Mouse (Mus musculus) embryonic stem cell, embryonic (primary cell): ENCODE data around the gene Kyat1.

Source experiments
- CTCF ChIA-PET, 4 experiments: fragments of 300-600 bp in 2 of 4; fragments of 350-600 bp in 2 of 4; sonication (Branson Sonifier 250); formaldehyde crosslinking; loops; one replicate each; lab custom pipeline; 2022; ENCODE audit warnings: inconsistent platforms in 2 of 4; lab: Charles Lee
- POLR2A ChIA-PET, 4 experiments: fragments of 300-600 bp in 2 of 4; fragments of 350-600 bp in 2 of 4; sonication (Branson Sonifier 250); formaldehyde crosslinking; loops; one replicate each; lab custom pipeline; 2022; ENCODE audit warnings: antibody characterized with exemption in 4 of 4, inconsistent platforms in 1 of 4; lab: Charles Lee

Kyat1 gene

DNA sequence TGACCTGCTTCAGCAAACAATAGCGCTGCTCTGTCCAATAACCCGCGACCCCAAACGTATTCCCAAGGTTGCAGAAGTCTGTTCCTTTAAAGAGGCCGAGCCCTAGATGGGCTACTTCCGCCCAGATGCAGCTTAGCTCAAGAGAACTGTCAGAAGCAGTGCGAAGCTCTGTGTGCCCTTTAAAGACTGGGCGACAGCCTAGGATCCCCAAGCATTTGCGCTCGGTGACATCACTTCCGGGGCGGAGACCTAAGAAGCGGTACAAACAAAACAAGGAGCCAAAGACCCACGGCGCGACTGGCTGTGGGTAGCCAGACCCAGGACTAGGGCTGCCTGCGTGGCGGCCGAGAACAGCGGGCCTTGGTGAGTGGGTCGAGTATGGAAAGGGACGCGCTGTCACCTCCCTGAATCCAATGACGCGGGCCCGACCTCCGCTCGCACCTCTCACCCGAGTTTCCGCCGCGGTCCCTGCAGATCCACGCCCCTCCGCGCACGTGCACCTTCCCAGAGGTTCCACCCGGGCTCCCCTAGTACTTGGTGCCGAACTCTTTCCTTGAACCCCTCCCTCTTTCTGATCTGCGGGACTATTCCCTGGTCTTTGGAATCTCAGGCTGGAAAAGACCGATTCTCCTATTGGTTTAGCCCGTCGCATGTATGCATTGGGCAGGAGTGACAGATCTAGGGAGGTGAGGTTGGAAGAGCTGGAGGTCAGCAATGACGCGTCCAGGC, at the start of gene Kyat1:
Gene Kyat1 (minus strand): TSS at position 219 of the 729 bp plus-strand sequence.
- CTCF ChIA-PET: interaction anchor here (0.5 to 1.6 kb wide), 9 partner anchors 14 to 337 kb away, joined by 3 to 30 read pairs (median 4); partner anchors contain the start of genes Spout1 (in 2 of the 4), Cercam (in 1 of the 4) and Endog (in 1 of the 4)
- POLR2A ChIA-PET: interaction anchor here (0.6 to 4.6 kb wide), 63 partner anchors 7 to 1603 kb away, joined by 3 to 33 read pairs (median 4); partner anchors contain the start of genes Endog (in 3 of the 4), Spout1 (in 3 of the 4), Lrrc8a (in 2 of the 4) and Phyhd1 (in 2 of the 4)

DNA sequence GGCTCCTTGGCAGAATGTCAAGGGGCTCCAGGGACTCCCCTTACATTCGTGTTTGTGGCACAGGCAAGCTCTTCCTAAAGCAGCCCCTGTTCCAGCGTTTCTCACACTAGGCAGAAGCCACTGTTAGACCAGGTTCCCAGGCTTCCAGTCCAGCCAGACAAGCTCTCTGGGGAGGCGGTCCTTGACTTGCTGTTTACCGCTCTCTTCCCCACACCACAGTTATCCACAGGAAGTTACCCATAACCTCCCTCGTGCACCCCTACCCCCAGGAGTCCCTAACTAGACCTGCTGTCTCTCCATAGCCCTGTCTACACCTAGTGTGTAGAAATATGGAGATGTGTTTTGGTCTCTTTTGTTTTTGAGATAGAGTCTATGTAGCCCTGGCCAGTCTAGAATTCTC, 48.2 kb upstream of the Kyat1 start:
- POLR2A ChIA-PET: interaction anchor here in 3 of 4 experiments (0.6 to 7.0 kb wide), 13 partner anchors 10 to 304 kb away, joined by 3 to 85 read pairs (median 3); partner anchors contain the start of genes Gm28035 (in 2 of the 3), Lrrc8a (in 2 of the 3), Phyhd1 (in 2 of the 3) and Tbc1d13 (in 1 of the 3)
- CTCF ChIA-PET: interaction anchor here in 1 of 4 experiments (0.9 to 1.4 kb wide), 2 partner anchors 16 to 51 kb away, joined by 4 to 5 read pairs; partner anchors contain the start of gene Lrrc8a

DNA sequence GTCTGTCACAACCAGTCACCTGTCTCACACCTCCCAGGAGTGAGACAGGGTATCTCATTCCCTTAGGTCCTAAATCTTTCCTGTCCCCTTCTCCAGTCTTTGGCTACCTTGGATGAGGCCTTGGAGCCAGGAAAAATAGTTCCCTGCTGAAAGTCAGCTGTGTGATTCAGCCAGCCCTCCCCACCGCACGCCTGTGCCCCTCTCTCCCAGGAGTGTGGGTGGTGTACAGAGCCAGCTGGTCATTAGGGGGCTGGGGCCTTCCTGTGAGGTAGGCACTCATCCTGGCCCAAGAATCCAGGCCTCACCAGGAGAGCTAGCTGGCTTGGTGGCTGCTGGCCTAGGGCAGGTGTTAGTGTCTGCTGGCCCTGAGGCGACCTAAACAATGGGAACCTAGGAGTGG, 46.9 kb upstream of the Kyat1 start:
- ChIA-PET CTCF (interaction anchor here in 3 of 4 experiments (0.6 to 1.6 kb wide), 5 partner anchors 9 to 117 kb away, joined by 3 to 9 read pairs (median 5); no protein-coding TSS in a partner anchor), POLR2A (interaction anchor here in 3 of 4 experiments (0.6 to 7.0 kb wide), 23 partner anchors 9 to 120 kb away, joined by 3 to 85 read pairs (median 6); partner anchors contain the start of genes Lrrc8a (in 3 of the 3), Gm28035 (in 2 of the 3), Phyhd1 (in 2 of the 3) and Spout1 (in 2 of the 3))

DNA sequence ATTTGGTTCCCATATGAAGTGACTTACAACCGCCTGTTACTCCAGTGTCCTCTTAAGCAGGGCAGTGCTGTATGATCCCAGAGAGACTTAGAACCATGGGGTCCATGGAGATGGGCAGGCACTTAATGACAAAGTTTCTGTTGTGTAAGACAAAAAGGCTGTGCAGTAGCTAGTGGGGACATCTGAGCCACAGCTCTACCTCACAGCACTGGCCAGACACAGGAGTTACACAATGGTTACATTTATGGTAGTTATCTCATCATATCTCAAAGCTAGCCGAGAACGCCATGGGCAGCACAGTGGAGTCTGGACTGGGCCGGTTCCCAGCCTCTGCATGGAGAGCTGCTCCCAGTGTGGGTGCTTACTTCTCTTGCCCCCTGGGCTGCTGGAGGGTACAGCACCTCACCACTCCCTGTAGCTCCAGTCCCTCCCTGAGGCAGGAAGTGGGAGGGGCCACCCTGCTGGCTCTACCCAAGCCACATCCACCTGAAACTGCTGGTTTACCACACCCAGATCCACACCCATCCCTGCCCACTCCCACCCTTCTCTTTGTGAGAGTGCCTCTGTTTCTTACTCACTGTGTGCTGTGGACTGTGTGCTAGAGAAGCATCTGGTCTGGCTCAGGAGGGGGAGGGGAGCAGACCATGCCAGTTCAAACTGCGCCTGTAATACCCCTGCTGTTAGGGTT, 45.9 kb upstream of the Kyat1 start:
- ChIA-PET CTCF (interaction anchor here in 2 of 4 experiments (0.7 to 1.6 kb wide), 5 partner anchors 9 to 174 kb away, joined by 3 to 9 read pairs (median 3); partner anchors contain the start of gene Pkn3 (in 1 of the 2)), POLR2A (interaction anchor here (0.6 to 7.0 kb wide), 33 partner anchors 9 to 425 kb away, joined by 3 to 85 read pairs (median 4); partner anchors contain the start of genes Lrrc8a (in 3 of the 4), Endog (in 2 of the 4), Gm28035 (in 2 of the 4) and Phyhd1 (in 2 of the 4))

DNA sequence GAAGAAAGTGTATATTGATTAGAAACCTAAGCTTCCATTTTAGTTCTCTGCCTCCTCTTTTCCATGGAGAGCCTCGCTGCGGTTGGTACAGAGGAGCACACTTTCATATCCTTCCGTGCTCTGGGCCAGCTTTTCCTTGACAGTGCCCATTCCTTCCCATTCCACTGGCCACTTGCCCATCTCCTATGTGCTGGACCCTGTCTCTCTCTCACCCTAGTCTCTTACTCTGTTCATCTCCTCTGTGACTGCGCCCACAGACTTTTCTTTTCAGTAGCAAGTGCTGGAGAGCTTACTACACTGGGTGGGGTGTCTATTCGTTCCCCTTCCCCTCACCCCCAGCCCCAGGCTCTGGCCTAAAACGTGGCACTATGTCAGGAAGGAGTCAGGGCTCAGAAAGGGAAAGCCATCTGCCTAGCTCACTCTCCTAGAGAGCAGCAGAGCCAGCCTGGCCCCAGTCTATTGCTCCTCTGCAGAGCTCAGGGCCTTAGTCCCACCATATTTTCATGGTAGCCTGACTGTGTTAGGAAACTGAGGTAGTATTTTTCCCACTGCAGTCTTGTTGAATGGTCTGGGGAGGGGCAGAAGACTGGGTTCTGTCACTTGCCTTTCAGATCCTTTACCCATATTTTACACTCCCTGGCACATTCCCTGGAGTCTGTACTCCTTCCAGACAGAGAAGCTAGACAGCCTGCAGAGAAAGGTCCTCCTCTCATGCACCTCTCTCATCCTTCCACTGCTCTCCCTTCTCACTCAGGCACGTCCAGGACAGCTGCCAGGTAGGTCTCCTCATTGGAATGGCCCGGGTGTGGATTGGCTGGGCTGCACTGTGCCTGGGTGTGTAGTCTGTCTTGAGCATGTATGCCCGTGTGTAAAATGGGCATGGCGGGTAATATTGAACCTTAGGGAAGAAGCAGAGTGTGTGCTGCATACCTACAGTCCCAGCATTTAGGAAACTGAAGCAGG, 44.8 kb upstream of the Kyat1 start:
- CTCF ChIA-PET: interaction anchor here in 1 of 4 experiments (0.5 kb wide), 1 partner anchor 458 kb away, joined by 4 read pairs; no protein-coding TSS in a partner anchor
- POLR2A ChIA-PET: interaction anchor here (0.6 to 7.0 kb wide), 14 partner anchors 8 to 426 kb away, joined by 3 to 85 read pairs (median 9); partner anchors contain the start of genes Endog (in 2 of the 4), Gm28035 (in 2 of the 4), Lrrc8a (in 2 of the 4) and Phyhd1 (in 2 of the 4)

DNA sequence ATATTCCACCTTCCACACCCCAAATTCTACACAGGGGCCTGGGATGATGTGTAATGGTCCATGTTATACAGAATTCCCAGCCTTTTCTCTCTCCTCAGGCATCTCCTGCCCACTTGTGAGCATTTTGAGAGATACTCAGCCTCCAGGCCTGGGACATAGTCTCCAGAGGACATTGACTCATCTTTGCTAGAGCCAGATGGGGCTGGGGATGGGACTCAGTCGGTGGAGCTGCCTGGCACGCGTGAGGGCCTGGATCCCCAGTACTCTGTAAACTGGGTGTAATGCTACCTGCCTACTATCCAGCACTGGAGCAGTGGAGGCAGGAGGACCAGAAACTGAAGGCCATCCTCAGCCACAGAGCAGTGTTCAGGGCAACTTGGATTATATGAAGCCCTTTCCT, 43.5 kb upstream of the Kyat1 start:
- POLR2A ChIA-PET: interaction anchor here in 1 of 4 experiments (1.1 to 7.0 kb wide), 2 partner anchors 15 to 39 kb away, joined by 3 to 85 read pairs; partner anchors contain the start of gene Phyhd1
- CTCF ChIA-PET: no interaction called here

DNA sequence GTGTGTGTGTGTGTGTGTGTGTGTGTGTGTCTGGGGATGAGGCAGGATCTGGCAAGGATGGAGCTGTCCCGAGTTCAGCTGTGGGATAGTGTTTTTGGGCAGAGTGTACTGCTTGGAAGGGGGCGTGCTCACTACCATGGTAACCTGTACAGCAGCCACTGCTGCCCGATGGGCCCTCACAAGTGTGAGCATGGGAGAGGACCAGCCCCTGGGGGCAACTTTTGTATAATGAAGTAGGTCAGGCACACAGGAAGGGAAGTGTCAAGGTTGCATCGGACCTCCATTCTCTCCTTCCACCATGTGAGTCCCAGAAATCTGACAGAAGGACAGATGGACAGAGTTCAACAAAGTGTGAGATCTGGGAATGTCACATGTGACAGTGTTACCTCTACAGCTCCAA, 42.0 kb upstream of the Kyat1 start:
- CTCF ChIA-PET: interaction anchor here in 2 of 4 experiments (0.6 to 1.3 kb wide), 2 partner anchors 44 to 629 kb away, joined by 4 read pairs; no protein-coding TSS in a partner anchor

DNA sequence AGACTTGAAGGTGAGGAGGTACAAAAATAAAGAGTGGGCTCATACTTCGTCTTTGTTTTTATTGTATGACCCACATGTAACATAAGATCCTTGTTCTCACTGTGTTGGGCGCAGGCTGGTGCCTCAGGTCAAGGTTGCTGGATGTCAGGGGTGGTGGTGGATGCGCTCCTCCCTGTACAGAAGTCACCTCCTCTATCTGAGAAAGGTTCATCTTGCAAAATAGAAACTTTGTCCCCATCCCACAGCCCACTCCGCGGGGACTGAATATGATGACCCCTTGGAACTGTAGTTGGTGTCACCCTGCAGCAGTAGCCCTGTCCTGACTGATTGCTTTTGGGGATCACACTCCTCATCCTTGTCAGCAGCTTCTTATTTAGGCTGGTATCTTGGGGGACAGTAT, 41.4 kb upstream of the Kyat1 start:
- CTCF ChIA-PET: no interaction called here
- POLR2A ChIA-PET: interaction anchor here in 2 of 4 experiments (0.6 to 1.5 kb wide), 4 partner anchors 9 to 42 kb away, joined by 3 to 5 read pairs (median 4); partner anchors contain the start of gene Kyat1 (in 1 of the 2)

More for the DNA sequence above, 42.0 kb upstream of the Kyat1 start:
- POLR2A ChIA-PET: interaction anchor here in 2 of 4 experiments (0.6 to 1.5 kb wide), 8 partner anchors 7 to 505 kb away, joined by 3 to 5 read pairs (median 3); partner anchors contain the start of genes Endog (in 1 of the 2), Gm28035 (in 1 of the 2) and Kyat1 (in 1 of the 2)

DNA sequence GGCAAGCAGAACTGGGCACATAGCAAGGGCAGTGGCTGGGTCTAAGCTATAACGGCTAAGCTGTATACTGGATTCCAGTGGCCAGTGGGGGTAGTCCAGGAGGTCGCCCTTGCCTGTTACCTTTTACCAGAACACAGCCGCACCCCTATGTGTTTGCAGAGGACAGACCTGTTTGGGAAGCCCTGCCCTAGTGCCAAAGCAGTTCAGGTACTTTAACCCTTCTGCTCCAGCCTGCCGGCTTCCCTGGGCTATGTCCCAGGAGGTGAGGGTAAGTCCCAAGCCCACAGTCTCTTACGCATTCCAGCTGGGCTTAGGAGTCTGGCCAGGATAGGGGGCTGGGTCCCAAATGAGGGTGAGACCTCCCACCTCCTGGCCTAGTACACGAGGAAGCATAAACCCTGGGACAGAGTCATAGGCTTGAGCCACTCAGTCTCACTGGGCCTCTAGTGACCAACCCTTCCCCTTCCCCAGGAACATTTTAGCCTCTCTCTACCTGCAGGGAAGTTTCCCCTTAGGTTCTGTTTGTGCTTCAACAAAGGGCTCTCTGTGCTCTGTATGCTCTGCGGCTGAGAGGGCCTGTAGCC, 39.0 kb upstream of the Kyat1 start:
- POLR2A ChIA-PET: interaction anchor here in 2 of 4 experiments (0.9 to 5.6 kb wide), 17 partner anchors 8 to 184 kb away, joined by 3 to 41 read pairs (median 4); partner anchors contain the start of genes Endog (in 2 of the 2), Kyat1 (in 1 of the 2), Miga2 (in 1 of the 2) and Phyhd1 (in 1 of the 2)
- CTCF ChIA-PET: interaction anchor here in 2 of 4 experiments (1.1 to 1.6 kb wide), 2 partner anchors 27 to 42 kb away, joined by 4 read pairs; no protein-coding TSS in a partner anchor

DNA sequence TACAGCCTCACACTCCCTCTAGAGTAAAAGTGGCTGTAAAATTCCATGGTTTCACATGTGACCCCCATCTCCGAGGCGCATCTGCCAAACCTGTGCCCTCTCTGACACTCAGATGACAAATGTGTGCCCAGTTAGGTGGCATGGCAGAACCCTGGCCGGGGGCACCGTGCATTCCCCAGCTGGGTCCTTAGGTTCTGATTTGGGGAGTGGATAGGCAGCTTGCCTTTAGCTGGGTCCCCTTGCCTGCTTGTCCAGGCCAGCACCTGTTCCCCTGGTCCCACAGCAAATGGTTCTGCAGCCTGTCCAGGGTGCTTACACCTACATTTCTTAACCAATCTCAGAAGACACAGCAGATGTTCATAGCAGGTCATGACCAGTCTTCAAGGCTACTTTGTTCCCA, 37.7 kb upstream of the Kyat1 start:
- CTCF ChIA-PET: interaction anchor here in 2 of 4 experiments (1.6 kb wide), 2 partner anchors 40 to 198 kb away, joined by 4 to 5 read pairs; no protein-coding TSS in a partner anchor

DNA sequence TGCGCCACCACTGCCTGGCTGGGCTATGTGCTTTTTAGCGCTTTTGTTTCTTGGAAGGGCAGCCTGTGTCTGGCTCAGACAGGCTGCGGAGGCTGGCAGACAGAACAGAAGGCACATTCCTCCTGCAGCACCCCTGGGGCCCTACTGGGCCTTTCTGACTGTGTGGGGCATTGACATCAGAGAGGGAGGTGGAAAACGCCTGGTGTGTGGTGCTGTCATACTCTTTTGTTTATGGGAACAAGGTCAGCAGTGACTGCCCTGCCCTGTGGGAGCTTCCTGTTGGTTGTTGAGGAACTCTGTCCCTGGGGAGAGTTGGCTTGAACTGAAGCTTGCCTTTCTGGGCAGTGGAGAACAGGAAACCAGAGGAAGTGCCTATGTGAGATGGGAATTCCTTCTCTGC, 36.9 kb upstream of the Kyat1 start:
- POLR2A ChIA-PET: interaction anchor here (0.5 to 8.2 kb wide), 27 partner anchors 9 to 153 kb away, joined by 3 to 66 read pairs (median 4); partner anchors contain the start of genes Endog (in 3 of the 4), Phyhd1 (in 3 of the 4), Kyat1 (in 1 of the 4) and Spout1 (in 1 of the 4)
- CTCF ChIA-PET: interaction anchor here in 2 of 4 experiments (1.0 to 1.6 kb wide), 4 partner anchors 24 to 199 kb away, joined by 3 to 5 read pairs (median 4); partner anchors contain the start of genes Kyat1 (in 1 of the 2) and Phyhd1 (in 1 of the 2)

More for the DNA sequence above, 37.7 kb upstream of the Kyat1 start:
- POLR2A ChIA-PET: interaction anchor here in 3 of 4 experiments (0.7 to 8.2 kb wide), 22 partner anchors 9 to 169 kb away, joined by 3 to 66 read pairs (median 5); partner anchors contain the start of genes Phyhd1 (in 2 of the 3), Endog (in 1 of the 3), Kyat1 (in 1 of the 3) and Spout1 (in 1 of the 3)

DNA sequence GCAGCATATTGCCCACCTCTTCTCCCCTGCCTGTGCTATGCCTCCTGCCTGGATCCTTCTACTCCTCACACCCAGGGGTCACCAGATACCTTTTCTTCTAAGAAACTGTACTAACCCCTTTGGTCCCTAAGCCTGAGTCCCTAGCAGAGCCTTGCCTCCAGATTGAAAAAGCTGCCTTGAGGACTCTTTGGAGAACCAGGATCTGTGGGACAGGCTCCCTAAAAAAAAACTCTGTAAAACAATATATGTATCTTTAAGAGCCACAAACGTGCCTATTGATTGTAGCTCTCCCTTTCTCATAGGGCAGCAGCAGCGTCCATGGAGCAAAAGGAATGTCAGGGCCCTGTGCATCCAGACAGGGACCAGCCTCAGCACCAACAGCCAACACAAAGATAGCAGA, 34.6 kb upstream of the Kyat1 start, which contains the start of gene Gm28035:
Gene Gm28035 (plus strand): TSS at position 301 of the 400 bp plus-strand sequence.
- POLR2A ChIA-PET: interaction anchor here in 2 of 4 experiments (0.6 to 8.2 kb wide), 7 partner anchors 8 to 432 kb away, joined by 3 to 66 read pairs (median 4); partner anchors contain the start of gene Spout1 (in 1 of the 2)
- CTCF ChIA-PET: interaction anchor here in 1 of 4 experiments (1.0 kb wide), 1 partner anchor 101 kb away, joined by 3 read pairs; no protein-coding TSS in a partner anchor

DNA sequence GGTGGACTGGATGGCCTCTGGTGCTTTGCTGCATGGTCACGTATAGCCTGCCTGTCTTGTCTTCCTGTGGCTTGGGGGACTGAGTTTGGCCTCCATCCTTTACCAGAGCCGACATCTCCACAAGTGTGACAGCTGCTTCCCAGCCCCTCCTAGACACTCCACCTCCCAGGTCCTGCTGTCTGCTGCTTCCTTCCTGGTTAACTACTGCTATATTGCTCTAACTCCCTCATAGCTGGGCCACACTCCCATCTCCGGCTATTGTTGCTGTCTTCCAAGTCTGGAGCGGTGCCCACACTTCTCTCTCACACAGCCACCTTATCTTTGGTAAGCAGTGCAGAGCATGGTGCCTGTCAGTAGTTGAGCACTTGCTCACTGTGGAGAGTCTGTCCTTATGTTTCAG, 34.1 kb upstream of the Kyat1 start:
- POLR2A ChIA-PET: interaction anchor here in 2 of 4 experiments (1.0 to 8.2 kb wide), 4 partner anchors 8 to 107 kb away, joined by 3 to 66 read pairs (median 22); no protein-coding TSS in a partner anchor
- CTCF ChIA-PET: no interaction called here

DNA sequence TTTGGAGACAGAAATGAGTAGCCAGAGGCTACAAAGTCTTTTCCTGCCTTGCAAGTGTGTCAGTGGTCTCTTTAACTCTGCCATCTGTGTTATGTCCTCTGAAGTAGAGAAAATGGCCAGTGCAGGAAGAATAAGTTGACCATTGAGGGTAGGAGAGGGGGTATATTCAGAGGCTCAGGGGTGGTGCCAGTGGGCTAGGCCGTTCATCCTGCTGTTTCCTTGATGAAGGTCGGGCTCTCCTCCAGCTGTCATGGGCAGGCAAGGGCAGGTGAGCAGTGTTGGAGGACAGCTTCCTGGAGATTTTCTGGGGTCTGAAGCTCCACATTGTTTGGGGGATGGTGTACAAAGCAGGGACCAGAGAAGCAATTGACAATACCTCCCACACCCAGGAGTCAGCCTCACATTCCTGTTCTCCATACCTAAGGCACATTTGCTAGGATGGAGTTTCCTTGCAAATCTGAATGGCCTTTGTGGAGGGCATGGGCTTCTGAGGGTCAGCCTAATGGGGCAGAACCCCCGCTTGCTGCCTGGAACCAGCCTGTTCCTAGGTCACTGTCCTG, 33.3 kb upstream of the Kyat1 start:
- CTCF ChIA-PET: interaction anchor here in 1 of 4 experiments (0.6 to 1.1 kb wide), 2 partner anchors 23 to 235 kb away, joined by 3 to 4 read pairs; no protein-coding TSS in a partner anchor
- POLR2A ChIA-PET: interaction anchor here in 3 of 4 experiments (0.6 to 8.2 kb wide), 14 partner anchors 12 to 153 kb away, joined by 3 to 66 read pairs (median 7); partner anchors contain the start of genes Kyat1 (in 2 of the 3), Phyhd1 (in 2 of the 3), Dolpp1 (in 1 of the 3) and Endog (in 1 of the 3)
